Mouse (Mus musculus) thymus, postnatal 10 days (tissue): ENCODE data around the gene Psmb6.
"Not testable (repeated sequence)": the region's sequence is repeated elsewhere in the genome, so short reads cannot be mapped to it uniquely, and the experiment has no call there.

Experiments used
- DNase-seq, 2 experiments: peaks; one replicate each; pipeline ENCODE4 v3.0.0; 2021; ENCODE audit warnings: low spot score in 2 of 2

Psmb6 gene

GRCm38 (mm10) chr11:70570614-70571013, 45.4 kb downstream of the Psmb6 start:
- DNase-seq = not testable (repeated sequence)

- no peak for DNase-seq
These were observed 46.5 kb downstream of the Psmb6 start for GRCm38 (mm10) chr11:70571641-70572040.

- no peak for DNase-seq
These were observed 47.3 kb downstream of the Psmb6 start for GRCm38 (mm10) chr11:70572348-70572902.

GRCm38 (mm10) chr11:70573872-70574271, 48.7 kb downstream of the Psmb6 start:
- DNase-seq = no peak

- no peak for DNase-seq
These were observed 52.0 kb downstream of the Psmb6 start for GRCm38 (mm10) chr11:70577201-70577600.
